Mouse (Mus musculus) midbrain, embryonic 14.5 days (tissue): ENCODE results near the gene Tex30. TPM values are rescaled to one million over a fixed set of nuclear protein-coding genes. Genes with fewer than 3 reads are reported as not detected.
"Not testable (repeated sequence)": the region's sequence is repeated elsewhere in the genome, so short reads cannot be mapped to it uniquely, and the experiment has no call there.

Source experiments
- ATAC-seq: fragments of 200-750 bp; cut with Nextera tagmentation; 2 replicates; pipeline ENCODE4 v1.8.0; 2017; ENCODE audit warnings: moderate number of reproducible peaks, moderate library complexity; ENCODE audit not compliant: low FRiP score, low TSS enrichment
- DNase-seq: peaks from one replicate; pipeline ENCODE4 v3.0.0-alpha.2; 2015
- H3K27ac ChIP-seq: fragments of 300-500 bp; sonication (generic); replicated peaks from 2 replicates; pipeline ENCODE4 v1.5.1; 2014; ENCODE audit warnings: mild to moderate bottlenecking, low read depth, low read length, moderate library complexity
- H3K27me3 ChIP-seq: fragments of 300-500 bp; sonication (generic); 2 replicates; pipeline ENCODE4 v1.6.1; 2014; ENCODE audit warnings: low read length, control low read depth, mixed read lengths; ENCODE audit not compliant: control insufficient read depth, insufficient read depth
- H3K36me3 ChIP-seq: fragments of 300-500 bp; sonication (generic); 2 replicates; pipeline ENCODE4 v1.6.1; 2014; ENCODE audit warnings: low read length, control low read depth; ENCODE audit not compliant: control insufficient read depth, insufficient read depth
- H3K4me1 ChIP-seq: fragments of 300-500 bp; sonication (generic); 2 replicates; pipeline ENCODE4 v1.6.1; 2014; ENCODE audit warnings: mild to moderate bottlenecking, antibody characterized with exemption, low read length, control low read depth; ENCODE audit not compliant: control insufficient read depth, insufficient read depth
- H3K4me2 ChIP-seq: fragments of 300-500 bp; sonication (generic); 2 replicates; pipeline ENCODE4 v1.6.1; 2014; ENCODE audit warnings: mild to moderate bottlenecking, low read length, moderate library complexity
- H3K4me3 ChIP-seq: fragments of 300-500 bp; sonication (generic); replicated peaks from 2 replicates; pipeline ENCODE4 v1.5.1; 2014; ENCODE audit warnings: low read depth, low read length
- H3K9ac ChIP-seq: fragments of 300-500 bp; sonication (generic); replicated peaks from 2 replicates; pipeline ENCODE4 v1.6.1; 2014; ENCODE audit warnings: mild to moderate bottlenecking, low read length, moderate library complexity
- H3K9me3 ChIP-seq: fragments of 300-500 bp; sonication (generic); 2 replicates; pipeline ENCODE4 v1.6.1; 2016; ENCODE audit warnings: low read length, control low read depth, mixed read lengths; ENCODE audit not compliant: control insufficient read depth
- WGBS: fragments of 180-500 bp; shearing (Covaris S2); extraction: QIAGEN DNeasy Blood & Tissue Kit; methylation state at CpG from one replicate; pipeline ENCODE4 v1.1.7; 2014; 5-methylcytosine and 5-hydroxymethylcytosine counted together
- polyA plus RNA-seq: library from polyadenylated mRNA; unstranded; fragments of >200 nt; fragmentation: Nextera tagmentation; extraction: Ambion mirVana; gene quantifications from 2 replicates; pipeline ENCODE4 v1.2.1, GENCODE M21; 2014

Tex30 gene
- polyA plus RNA-seq, 1 experiment from 2014 or later: 55.0 TPM

DNA sequence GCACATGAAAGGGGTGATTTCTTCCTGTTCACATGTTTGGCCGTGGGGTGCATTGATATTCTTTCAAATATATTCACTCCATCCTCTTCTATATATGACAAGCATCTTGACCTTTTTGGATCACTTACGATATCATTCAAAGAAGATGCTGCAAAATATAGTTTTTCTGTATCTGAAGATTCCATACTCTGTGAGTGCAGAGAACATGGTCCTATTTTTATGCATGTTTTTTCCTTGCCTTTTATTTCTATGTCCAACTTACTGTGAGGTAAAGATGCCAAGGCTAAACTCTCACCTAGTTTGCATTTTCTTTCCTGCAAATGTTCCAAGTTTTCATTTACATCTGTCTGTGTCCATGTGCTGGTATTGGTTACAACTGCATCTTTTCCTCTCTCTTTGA lies 40.4 kb downstream of the Tex30 start, which contains the start of gene Gm8251:
Gene Gm8251, minus strand, starts transcription at position 101 of the 400 bp plus-strand sequence.
- H3K4me1 ChIP-seq: no peaks in the 10 kb centered on the region
- 94% methylated on average over 2 of the region's 2 CpGs for WGBS
- H3K4me3 ChIP-seq: no peak within 1 kb of the TSS
- ATAC-seq (no peak), DNase-seq (no peak)
- H3K9me3 ChIP-seq: no peaks in the 10 kb centered on the region
- no peak within 1 kb of the TSS for H3K4me2 ChIP-seq
- no peak within 1 kb of the TSS for H3K27ac ChIP-seq
- no peaks in the 10 kb centered on the region for H3K27me3 ChIP-seq
- no peaks in the 10 kb centered on the region for H3K36me3 ChIP-seq
- no peak within 1 kb of the TSS for H3K9ac ChIP-seq

DNA sequence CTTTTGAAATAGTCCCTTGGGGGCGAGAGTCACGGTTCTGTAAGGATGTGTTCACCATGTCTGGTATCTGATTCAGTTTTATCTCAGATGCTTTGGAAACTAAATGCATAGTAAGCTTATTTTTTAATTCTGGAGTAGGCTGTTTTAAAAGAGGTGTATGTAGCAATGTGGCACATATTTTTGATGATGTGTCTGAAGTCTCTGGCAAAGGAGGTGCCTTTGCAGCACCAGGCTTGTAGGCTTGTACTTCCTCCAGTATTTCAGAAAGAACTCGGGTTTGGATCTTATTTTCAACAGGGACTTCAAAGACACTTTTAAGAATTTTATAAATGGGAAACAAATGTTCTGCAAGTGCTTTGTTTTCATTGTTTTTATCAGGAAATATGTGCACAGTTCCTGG lies 44.4 kb downstream of the Tex30 start:
- no peak for DNase-seq
- Histone ChIP-seq H3K4me2 (no peak overlapping the region), H3K27me3 (no peaks in the 10 kb centered on the region), H3K4me1 (no peaks in the 10 kb centered on the region), H3K4me3 (no peak overlapping the region), H3K9ac (no peak overlapping the region), H3K36me3 (no peaks in the 10 kb centered on the region), H3K9me3 (no peaks in the 10 kb centered on the region), H3K27ac (no peak overlapping the region)
- 90% methylated on average over 3 of the region's 3 CpGs for WGBS
- ATAC-seq: no peak

DNA sequence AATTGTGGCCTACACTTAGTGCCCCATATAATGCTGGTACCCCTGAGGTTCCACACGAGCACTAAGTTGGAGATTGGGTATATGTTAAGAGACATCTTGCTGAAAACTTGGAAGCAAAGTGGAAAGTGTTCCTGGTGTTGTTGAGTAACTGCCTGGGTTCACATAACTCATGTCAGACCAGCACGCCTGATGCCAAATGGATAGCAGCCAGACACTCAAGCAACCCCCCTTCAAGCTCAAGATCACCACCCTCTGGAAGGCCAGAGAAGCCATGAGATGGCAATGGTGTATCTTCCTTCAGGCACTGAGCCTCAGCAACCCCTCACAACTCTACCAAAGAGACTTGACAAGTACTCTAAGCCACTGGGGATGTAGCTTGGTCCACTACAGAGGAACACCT lies 55.7 kb downstream of the Tex30 start:
- no peak for DNase-seq

DNA sequence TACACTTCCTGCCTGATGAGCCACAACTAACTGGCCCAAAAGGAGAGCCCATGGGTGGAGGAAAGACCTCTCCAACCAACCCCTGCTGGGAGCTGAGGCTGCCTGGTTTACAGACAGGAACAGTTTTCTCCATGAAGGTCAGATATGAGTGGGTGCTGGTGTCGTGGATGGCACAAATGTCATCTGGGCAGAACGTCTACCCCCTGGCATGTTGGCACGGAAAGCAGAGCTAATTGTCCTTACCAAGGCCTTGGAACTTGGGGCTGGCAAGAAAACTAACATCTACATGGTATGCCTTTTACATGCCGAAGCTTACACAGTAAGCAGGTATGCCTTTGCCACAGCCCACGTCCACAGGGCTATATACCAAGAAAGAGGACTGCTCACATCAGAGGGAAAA lies 56.6 kb downstream of the Tex30 start:
- not testable (repeated sequence) for H3K4me3 ChIP-seq, H3K9ac ChIP-seq, ATAC-seq, H3K9me3 ChIP-seq, H3K27ac ChIP-seq, H3K4me2 ChIP-seq, H3K36me3 ChIP-seq, DNase-seq, H3K27me3 ChIP-seq, H3K4me1 ChIP-seq
- 84% methylated on average over 5 of the region's 5 CpGs for WGBS

More for the DNA sequence above, 55.7 kb downstream of the Tex30 start:
- H3K4me1 ChIP-seq: no peaks in the 10 kb centered on the region
- no peak overlapping the region for H3K27ac ChIP-seq
- no peak overlapping the region for H3K9ac ChIP-seq
- no peaks in the 10 kb centered on the region for H3K9me3 ChIP-seq
- no peaks in the 10 kb centered on the region for H3K27me3 ChIP-seq
- H3K36me3 ChIP-seq: no peaks in the 10 kb centered on the region
- no peak overlapping the region for H3K4me2 ChIP-seq
- WGBS: 85% methylated on average over 2 of the region's 2 CpGs
- ATAC-seq: no peak
- no peak overlapping the region for H3K4me3 ChIP-seq

DNA sequence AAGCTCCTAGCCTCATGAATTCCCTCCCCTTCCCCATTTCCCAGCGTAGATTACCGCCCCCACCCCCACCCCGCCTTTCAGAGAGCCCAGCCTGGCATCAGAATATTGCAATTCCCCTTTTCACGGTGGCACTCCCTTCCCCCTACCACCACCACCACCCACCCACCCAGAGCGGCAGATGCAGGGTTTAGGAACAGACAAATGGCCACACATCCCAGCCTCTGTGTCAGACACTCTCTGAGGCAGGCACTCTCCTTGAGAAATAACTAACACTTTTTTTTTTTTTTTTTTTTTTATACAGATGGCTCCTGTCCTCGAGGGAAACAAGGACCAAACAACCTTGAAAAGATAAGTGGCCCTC lies 59.7 kb downstream of the Tex30 start:
- H3K27me3 ChIP-seq: no peaks in the 10 kb centered on the region

DNA sequence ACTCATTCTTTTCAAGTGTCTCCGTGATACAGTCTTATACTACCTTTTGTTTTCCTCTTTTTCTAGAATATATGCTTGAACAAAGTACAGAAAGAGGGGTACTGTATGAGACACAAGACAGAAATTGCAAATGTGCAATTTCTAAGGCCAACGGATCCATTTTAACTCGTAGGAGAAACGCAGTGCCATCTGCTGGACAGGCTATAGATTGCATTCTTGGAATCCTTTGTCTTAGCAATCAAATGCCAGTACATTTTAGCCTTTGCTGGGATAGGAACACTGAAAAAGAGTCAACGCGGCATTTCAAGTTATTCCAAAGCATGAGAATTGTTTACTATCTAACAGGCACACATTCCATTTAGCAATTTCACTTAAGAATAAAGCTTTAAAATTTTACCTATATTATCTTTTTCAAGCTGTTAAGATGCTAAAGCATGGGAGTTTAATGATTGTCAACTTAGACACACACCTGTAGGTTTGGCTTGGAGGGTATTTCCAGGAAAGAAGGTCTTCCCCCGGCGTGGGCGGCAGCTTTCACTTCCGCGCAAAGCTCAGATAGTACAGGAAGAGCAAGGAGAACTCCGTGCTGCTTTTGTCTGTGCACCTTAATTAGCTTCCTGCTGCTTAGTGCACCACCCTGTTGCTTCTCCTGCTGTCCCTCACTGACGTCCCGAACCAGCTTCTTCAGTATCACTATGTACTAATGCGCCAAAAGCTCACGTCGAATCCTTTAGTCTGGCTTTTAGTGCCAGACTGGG lies 60.3 kb downstream of the Tex30 start:
- 2% methylated on average over 17 of the region's 17 CpGs for WGBS
- no peaks in the 10 kb centered on the region for H3K27me3 ChIP-seq
- H3K9me3 ChIP-seq: no peaks in the 10 kb centered on the region
- DNase-seq (peak; percentile 92), ATAC-seq (peak; percentile 75)
- no peak overlapping the region for H3K27ac ChIP-seq
- no peaks in the 10 kb centered on the region for H3K36me3 ChIP-seq
- H3K4me1 ChIP-seq: no peaks in the 10 kb centered on the region
- peak overlapping the region; percentile 81 for H3K4me2 ChIP-seq
- peak overlapping the region; percentile 42 for H3K4me3 ChIP-seq
- peak overlapping the region; percentile 62 for H3K9ac ChIP-seq

More for the DNA sequence above, 59.7 kb downstream of the Tex30 start:
- H3K9ac ChIP-seq: peak overlapping the region; percentile 62
- H3K36me3 ChIP-seq: no peaks in the 10 kb centered on the region
- H3K27ac ChIP-seq: no peak overlapping the region
- WGBS: 4% methylated on average over 6 of the region's 6 CpGs
- no peaks in the 10 kb centered on the region for H3K4me1 ChIP-seq
- peak overlapping the region; percentile 81 for H3K4me2 ChIP-seq
- ATAC-seq (peak; percentile 39), DNase-seq (no peak)
- peak overlapping the region; percentile 42 for H3K4me3 ChIP-seq
- H3K9me3 ChIP-seq: no peaks in the 10 kb centered on the region

Other genes starting within 250 kb of the Tex30 start
- gene Tpp2, start 168.8 kb downstream of the Tex30 start, polyA plus RNA-seq: 37.7 and 56.3 TPM in 2 replicates
- 1.6 and 2.1 TPM in 2 replicates for gene Mettl21c, start 82.4 kb downstream of the Tex30 start, polyA plus RNA-seq
- gene Gm8251, start 40.5 kb downstream of the Tex30 start, polyA plus RNA-seq: 0.05 and 0.08 TPM in 2 replicates
- 26.9 and 32.4 TPM in 2 replicates for gene Kdelc1, start 16.4 kb upstream of the Tex30 start, polyA plus RNA-seq
- 33.8 and 41.3 TPM in 2 replicates for gene Bivm, start 16.5 kb upstream of the Tex30 start, polyA plus RNA-seq
- gene Ercc5, start 45.3 kb upstream of the Tex30 start, polyA plus RNA-seq: 26.5 and 38.8 TPM in 2 replicates
- not detected in 2 replicates for gene Mettl21e, start 116.5 kb upstream of the Tex30 start, polyA plus RNA-seq